Mouse (Mus musculus) small intestine, adult 2 months (tissue): ENCODE data around the gene Pon3. TPM values are rescaled to one million over a fixed set of nuclear protein-coding genes. Genes with fewer than 3 reads are reported as not detected.

Experiments
- H3K27ac ChIP-seq: fragments of 200-500 bp; 2 replicates; pipeline ENCODE4 v1.5.1; 2012; ENCODE audit warnings: low read depth, low read length, control low read depth, inconsistent platforms; ENCODE audit not compliant: insufficient read depth
- H3K27me3 ChIP-seq: fragments of 200-500 bp; 2 replicates; pipeline ENCODE4 v1.6.1; 2012; ENCODE audit warnings: mild to moderate bottlenecking, moderate library complexity, low read length, inconsistent platforms; ENCODE audit not compliant: control insufficient read depth, insufficient read depth
- H3K36me3 ChIP-seq: fragments of 200-500 bp; 2 replicates; pipeline ENCODE4 v1.6.1; 2012; ENCODE audit warnings: mild to moderate bottlenecking, low read length, control low read depth, inconsistent platforms; ENCODE audit not compliant: control insufficient read depth, insufficient read depth
- H3K4me1 ChIP-seq: fragments of 200-500 bp; 2 replicates; pipeline ENCODE4 v1.6.1; 2012; ENCODE audit warnings: low read length, inconsistent platforms, mixed read lengths; ENCODE audit not compliant: control insufficient read depth, insufficient read depth, insufficient read length
- H3K4me3 ChIP-seq: fragments of 200-500 bp; 2 replicates; pipeline ENCODE4 v1.5.1; 2012; ENCODE audit warnings: low read depth, mild to moderate bottlenecking, control low read depth, inconsistent platforms, low read length, moderate library complexity
- CTCF ChIP-seq: fragments of 200-500 bp; IDR thresholded peaks from 2 replicates; pipeline ENCODE4 v1.5.1; 2012; ENCODE audit warnings: low read depth, mild to moderate bottlenecking, control low read depth, inconsistent platforms, low read length, moderate library complexity, mixed read lengths; ENCODE audit not compliant: insufficient replicate concordance, insufficient read length; ENCODE audit errors: extremely low read depth
- POLR2A ChIP-seq: fragments of 200-500 bp; IDR thresholded peaks from 2 replicates; pipeline ENCODE4 v1.6.1; 2012; ENCODE audit warnings: low read depth, mild to moderate bottlenecking, control low read depth, inconsistent platforms, low read length, moderate library complexity
- WGBS: fragments of 180-500 bp; shearing (Covaris S2); methylation state at CpG from one replicate; pipeline ENCODE4 v1.1.7; 2018; 5-methylcytosine and 5-hydroxymethylcytosine counted together
- polyA plus RNA-seq: library from polyadenylated mRNA; depleted of rRNA; stranded (reverse); fragments of >200 nt; gene quantifications from 2 replicates; pipeline ENCODE4 v1.2.3, GENCODE M21; 2012

Gene Pon3
- polyA plus RNA-seq, 1 experiment: 7.1 TPM

DNA sequence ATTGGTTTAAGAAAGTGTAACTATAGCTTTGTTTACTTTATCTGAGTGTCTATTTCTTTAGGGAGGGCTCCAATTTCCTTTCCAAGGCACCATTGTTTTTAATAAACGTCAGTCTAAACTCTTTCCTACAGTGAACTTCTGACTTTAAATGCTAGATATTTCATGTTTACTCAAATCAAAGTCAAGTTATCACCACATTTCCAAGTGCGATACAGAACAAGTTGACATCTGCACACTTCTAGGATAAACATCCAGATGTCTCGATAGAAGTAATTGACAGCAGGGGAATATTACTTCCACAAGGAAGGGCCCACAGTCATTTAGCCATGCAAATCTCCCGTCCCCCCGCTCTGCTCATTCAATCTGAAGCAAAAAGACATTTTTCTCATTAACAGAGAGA, 21.9 kb upstream of the Pon3 start:
- Histone ChIP-seq H3K36me3 (peaks cover 48% of the 10 kb centered on the region), H3K4me1 (peaks cover 3% of the 10 kb centered on the region; the same call in 1 of the 2 replicates), H3K4me3 (no peak overlapping the region), H3K27me3 (no peaks in the 10 kb centered on the region), H3K27ac (no peak overlapping the region)
- 75% methylated on average over 5 of the region's 5 CpGs for WGBS
- TF ChIP-seq CTCF: no peak
- no peak for TF ChIP-seq POLR2A

DNA sequence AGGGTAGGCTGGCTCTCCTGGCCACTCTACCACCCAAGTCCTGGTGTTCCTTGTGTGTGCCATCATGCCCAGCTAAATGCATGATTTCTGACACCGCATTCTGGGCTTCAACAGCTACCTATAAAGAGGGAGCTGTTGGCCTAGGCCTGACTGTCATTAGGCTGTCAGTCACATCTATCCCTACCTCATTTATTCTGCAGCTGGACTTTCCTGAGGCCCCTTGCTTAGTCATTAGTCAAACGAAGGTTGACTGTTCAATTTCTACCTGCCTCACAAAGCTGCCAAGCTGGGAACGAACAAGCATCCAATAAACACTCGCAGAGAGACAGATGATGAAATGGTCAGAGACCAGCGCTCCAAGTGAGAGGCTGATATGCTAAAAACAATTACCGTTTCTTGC, 13.6 kb upstream of the Pon3 start:
- Histone ChIP-seq H3K4me1 (no peaks in the 10 kb centered on the region), H3K27me3 (no peaks in the 10 kb centered on the region), H3K27ac (no peak overlapping the region), H3K36me3 (peaks cover 61% of the 10 kb centered on the region), H3K4me3 (no peak overlapping the region)
- 90% methylated on average over 6 of the region's 6 CpGs for WGBS
- TF ChIP-seq POLR2A (no peak), CTCF (no peak)

DNA sequence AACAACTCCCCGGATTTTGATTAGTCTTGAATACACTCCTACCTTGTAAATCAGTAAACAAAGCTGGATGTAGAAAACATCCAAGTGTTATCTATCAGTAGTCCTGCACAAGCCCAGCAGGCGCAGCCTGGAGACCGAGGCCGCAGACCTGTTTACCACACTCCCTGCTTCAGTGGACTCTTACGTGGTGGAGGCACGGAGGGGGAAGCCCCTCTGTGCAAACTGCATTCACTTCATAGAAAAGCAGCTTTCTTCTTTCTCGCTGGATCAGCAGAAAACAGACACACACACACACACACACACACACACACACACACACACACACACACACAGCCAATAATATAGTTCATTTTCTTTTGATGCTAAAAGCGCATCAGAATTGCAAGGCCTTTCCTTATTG, 8.7 kb upstream of the Pon3 start:
- H3K4me3 ChIP-seq: no peak overlapping the region
- TF ChIP-seq POLR2A (no peak), CTCF (no peak)
- H3K36me3 ChIP-seq: peaks cover 38% of the 10 kb centered on the region
- H3K27me3 ChIP-seq: no peaks in the 10 kb centered on the region
- whole genome bisulfite sequencing: 80% methylated on average over 8 of the region's 8 CpGs
- no peak overlapping the region for H3K27ac ChIP-seq
- H3K4me1 ChIP-seq: peaks cover 2% of the 10 kb centered on the region; the same call in 1 of the 2 replicates

DNA sequence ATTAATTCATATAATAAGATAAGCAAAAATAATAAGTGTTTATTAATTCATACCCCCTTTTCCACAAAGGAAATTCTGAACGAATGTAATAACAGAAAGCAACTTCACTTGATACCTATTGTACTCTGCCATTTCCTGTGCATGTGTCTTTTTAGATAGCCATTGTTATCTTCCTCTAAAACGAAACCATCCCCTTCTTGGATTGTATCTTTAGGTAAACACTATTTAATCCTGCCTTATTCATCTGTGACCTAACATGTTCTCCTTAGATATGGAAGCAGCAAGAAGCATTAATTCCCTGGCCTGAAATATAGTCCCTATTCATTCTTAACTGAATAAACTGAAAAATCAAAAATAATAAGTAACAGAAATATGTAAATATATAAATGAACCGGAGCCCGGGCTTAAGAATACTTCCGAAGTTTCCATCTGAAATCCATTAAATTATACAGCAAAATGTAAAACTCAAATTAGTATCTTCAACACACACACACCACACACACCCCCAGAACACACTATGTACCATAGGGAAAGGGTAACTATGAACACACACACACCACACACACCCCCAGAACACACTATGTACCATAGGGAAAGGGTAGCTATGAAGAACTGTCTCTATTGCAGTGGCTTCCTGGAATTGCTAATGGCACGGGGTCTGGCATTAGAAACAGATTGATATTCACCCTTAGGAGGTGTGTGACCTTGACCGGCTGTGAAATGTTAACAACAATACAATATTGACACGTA, 7.3 kb upstream of the Pon3 start:
- Histone ChIP-seq H3K27ac (no peak overlapping the region), H3K27me3 (no peaks in the 10 kb centered on the region), H3K36me3 (peaks cover 27% of the 10 kb centered on the region), H3K4me3 (no peak overlapping the region), H3K4me1 (peaks cover 2% of the 10 kb centered on the region; the same call in 1 of the 2 replicates)
- TF ChIP-seq CTCF (no peak), POLR2A (no peak)
- WGBS: 67% methylated on average over 8 of the region's 8 CpGs

DNA sequence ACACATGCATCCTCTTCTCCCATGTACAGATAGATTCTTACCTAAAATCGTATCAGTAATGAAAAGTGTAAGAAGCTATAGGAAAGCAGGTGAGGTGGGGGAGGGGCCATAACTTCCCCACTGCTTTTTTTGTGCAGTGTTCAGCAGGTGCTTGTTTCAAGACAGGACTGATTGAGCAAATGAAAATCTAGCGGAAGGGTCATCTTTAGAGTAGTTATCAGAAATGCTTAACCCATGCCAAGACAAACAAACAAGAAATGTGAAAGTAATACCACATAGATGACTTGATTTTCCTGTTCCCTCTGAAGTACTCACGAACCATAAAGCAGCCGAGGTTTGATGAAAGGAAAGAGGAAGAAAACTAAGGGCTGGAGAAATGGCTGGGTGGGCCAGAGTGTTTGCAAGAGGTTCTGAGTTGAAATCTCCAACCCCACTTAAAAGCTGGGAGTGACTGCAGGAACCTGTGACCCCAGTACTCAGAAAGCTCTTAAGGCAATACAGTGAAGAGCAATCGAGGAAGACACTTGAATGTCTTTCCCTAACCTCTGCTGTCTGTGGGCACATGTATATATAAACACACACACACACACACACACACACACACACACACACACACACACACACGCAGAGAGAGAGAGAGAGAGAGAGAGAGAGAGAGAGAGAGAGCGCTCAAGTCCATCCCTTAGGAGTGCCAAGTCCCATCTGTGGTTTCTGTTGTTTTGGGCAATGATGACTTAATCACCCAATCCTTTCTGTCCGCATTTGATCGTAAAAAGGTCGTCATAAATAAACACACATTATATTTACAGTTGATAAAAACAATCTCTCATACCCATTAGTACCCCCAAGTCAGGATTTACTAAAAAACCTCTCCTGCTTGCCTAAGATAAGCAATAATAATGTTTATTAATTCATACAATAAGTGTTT, 6.5 kb upstream of the Pon3 start:
- TF ChIP-seq CTCF: no peak
- TF ChIP-seq POLR2A: no peak
- H3K27me3 ChIP-seq: no peaks in the 10 kb centered on the region
- H3K27ac ChIP-seq: no peak overlapping the region
- H3K36me3 ChIP-seq: peaks cover 23% of the 10 kb centered on the region
- peaks cover 2% of the 10 kb centered on the region; the same call in 1 of the 2 replicates for H3K4me1 ChIP-seq
- WGBS: 28% methylated on average over 10 of the region's 10 CpGs
- H3K4me3 ChIP-seq: no peak overlapping the region

DNA sequence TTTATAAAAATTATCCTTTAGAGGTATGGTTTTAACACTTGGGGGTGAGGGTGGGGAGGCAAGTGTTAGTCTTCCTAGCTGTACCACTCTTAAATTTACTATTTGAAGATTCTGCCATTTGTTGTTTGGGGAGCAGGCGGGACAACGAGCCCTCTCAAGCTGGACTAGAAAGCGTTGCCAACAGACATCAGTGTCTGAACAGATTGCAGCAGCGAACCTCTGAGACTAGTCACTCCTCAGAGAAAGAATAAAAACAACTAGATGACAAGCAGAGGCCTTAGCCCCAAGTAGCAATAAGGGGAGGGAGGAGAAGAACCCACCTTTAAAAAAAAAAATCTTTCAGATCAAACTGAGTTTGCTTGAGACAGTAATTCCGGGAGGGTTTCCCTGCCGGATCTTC, 795 bp downstream of the Pon3 start:
- H3K27me3 ChIP-seq: no peaks in the 10 kb centered on the region
- 17% methylated on average over 6 of the region's 6 CpGs for WGBS
- peak overlapping the region; percentile 75 for H3K4me3 ChIP-seq
- TF ChIP-seq POLR2A (no peak), CTCF (no peak)
- H3K4me1 ChIP-seq: peaks cover 4% of the 10 kb centered on the region; the same call in 1 of the 2 replicates
- no peaks in the 10 kb centered on the region for H3K36me3 ChIP-seq
- no peak overlapping the region for H3K27ac ChIP-seq

DNA sequence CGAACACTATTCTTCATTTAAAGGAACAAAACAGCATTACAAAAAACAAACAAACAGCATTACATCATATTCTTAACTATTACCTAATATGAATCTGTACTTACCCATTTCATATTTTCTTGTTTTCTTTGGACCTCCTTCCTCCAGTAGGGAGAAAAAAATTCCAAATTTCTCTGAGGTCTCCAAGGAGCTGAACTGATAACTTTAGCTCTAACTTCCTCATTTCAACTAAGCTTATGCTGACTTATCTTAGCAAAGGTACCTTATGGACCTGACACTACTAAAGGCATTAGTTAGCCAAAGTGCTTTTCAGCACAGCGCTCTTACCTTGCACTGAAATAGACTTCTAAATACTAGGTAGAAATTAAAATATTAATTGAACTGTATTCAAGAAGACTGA, 1.2 kb downstream of the Pon3 start:
- H3K27ac ChIP-seq: no peak overlapping the region
- peaks cover 4% of the 10 kb centered on the region; the same call in 1 of the 2 replicates for H3K4me1 ChIP-seq
- 97% methylated on average over 2 of the region's 2 CpGs for WGBS

More for the DNA sequence above, 1.2 kb downstream of the Pon3 start:
- TF ChIP-seq POLR2A (no peak), CTCF (no peak)
- Histone ChIP-seq H3K27me3 (no peaks in the 10 kb centered on the region), H3K36me3 (no peaks in the 10 kb centered on the region), H3K4me3 (no peak overlapping the region)
